Mouse (Mus musculus) lung, postnatal 0 days (tissue): ENCODE measurements around the gene Bod1l.

Experiments used
- CTCF ChIP-seq: IDR thresholded peaks from 2 replicates; pipeline ENCODE4 v1.5.1; 2016; ENCODE audit warnings: antibody characterized with exemption, mild to moderate bottlenecking
- EP300 ChIP-seq: IDR thresholded peaks from 2 replicates; pipeline ENCODE4 v1.6.1; 2016; ENCODE audit warnings: antibody characterized with exemption, mild to moderate bottlenecking, control low read depth

DNA sequence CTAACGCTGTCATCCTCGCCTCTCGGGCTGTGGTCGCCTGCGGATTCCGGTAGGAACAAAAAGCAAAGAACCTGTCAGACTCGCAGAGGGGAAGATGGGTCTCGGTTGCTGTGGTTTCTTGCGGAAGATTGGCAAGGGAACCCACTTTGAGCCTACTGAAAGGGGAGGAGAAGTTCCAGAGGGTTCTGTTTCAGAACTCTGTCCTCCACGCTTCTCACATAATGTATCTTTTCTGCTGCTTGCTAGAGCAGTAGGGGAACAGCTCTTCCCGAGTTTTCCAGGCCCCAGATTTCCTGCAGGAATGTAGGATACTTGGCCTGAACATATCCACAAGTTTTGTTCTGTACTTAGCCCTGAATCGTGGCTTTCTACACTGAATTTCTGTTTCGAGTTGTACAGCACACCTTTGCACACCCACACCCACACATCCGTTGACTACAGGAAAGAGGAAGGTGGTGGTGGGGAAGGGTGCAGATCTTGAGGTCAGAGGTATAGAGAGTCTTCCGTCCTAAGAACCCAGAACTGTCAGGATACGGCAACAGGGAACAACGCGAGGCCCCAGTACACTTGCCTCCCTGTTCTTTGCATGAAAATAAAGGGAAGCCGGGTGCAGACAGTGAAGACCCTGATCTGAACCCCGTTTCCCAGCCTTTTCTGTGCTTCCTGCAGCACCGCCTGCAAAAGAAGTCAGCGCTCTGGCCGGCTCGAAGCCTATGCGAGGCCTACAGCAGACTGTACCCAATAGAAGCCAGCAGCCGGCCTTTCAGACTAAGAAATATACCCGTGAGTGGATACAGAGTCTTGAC, 81.8 kb downstream of the Bod1l start:
- TF ChIP-seq CTCF (no peak), EP300 (no peak)
